Mouse (Mus musculus) midbrain, embryonic 10.5 days (tissue): ENCODE measurements around the gene Cgas. TPM values are rescaled to one million over a fixed set of nuclear protein-coding genes. Genes with fewer than 3 reads are reported as not detected.
A peak's percentile ranks its signal among the peaks of the same experiment; 100 is the strongest.

Experiments
- DNase-seq: peaks from one replicate; pipeline ENCODE4 v3.0.0-alpha.2; 2017; ENCODE audit warnings: low spot score
- H3K27ac ChIP-seq: fragments of 300-500 bp; sonication (generic); replicated peaks from 2 replicates; pipeline ENCODE4 v1.5.1; 2016; ENCODE audit warnings: mild to moderate bottlenecking
- H3K27me3 ChIP-seq: fragments of 300-500 bp; sonication (generic); 2 replicates; pipeline ENCODE4 v1.6.1; 2016; ENCODE audit warnings: low read depth, mild to moderate bottlenecking; ENCODE audit not compliant: poor library complexity, severe bottlenecking
- H3K36me3 ChIP-seq: fragments of 300-500 bp; sonication (generic); 2 replicates; pipeline ENCODE4 v1.6.1; 2016; ENCODE audit warnings: mild to moderate bottlenecking, moderate library complexity
- H3K4me1 ChIP-seq: fragments of 300-500 bp; sonication (generic); 2 replicates; pipeline ENCODE4 v1.6.1; 2016
- H3K4me3 ChIP-seq: fragments of 300-500 bp; sonication (generic); 2 replicates; pipeline ENCODE4 v1.5.1; 2016; ENCODE audit warnings: mild to moderate bottlenecking, moderate library complexity
- H3K9me3 ChIP-seq: fragments of 300-500 bp; sonication (generic); replicated peaks from 2 replicates; pipeline ENCODE4 v1.6.1; 2016; ENCODE audit warnings: mild to moderate bottlenecking
- WGBS: fragments of 180-500 bp; shearing (Covaris S2); methylation state at CpG from one replicate; pipeline ENCODE4 v1.1.7; 2016; 5-methylcytosine and 5-hydroxymethylcytosine counted together
- polyA plus RNA-seq: library from polyadenylated mRNA; unstranded; fragments of >200 nt; fragmentation: Nextera tagmentation; extraction: Ambion mirVana; gene quantifications from 2 replicates; pipeline ENCODE4 v1.2.1, GENCODE M21; 2016

Gene Cgas
- polyA plus RNA-seq, 1 experiment from 2014 or later, result 0.30 TPM

DNA sequence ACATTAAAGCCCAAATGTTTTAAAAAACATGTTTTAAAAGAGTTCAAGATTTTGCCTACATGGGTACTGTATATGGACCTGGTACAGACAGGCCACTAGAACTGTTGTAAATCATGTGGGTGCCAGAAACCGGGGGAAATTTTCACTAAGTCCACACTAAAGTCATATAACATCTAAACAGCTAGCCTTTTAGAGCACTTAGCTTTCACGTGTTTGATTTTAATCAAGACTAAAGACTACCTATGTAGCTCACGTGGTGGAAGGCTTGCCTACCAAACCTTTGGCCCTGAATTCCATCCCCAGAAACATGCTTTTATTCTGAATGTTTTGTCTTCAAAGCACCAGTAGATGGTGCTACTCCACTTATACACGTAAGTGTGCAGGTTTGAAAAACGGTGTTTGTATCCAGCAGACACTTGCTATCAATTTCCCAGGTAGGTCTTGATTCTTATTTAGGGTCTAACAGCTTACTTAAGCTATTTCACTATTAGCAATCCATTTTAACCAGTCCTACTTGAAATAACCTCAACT, 34.0 kb upstream of the Cgas start:
- Histone ChIP-seq H3K27me3 (no peaks in the 10 kb centered on the region), H3K4me3 (no peak overlapping the region), H3K4me1 (peaks cover 13% of the 10 kb centered on the region), H3K27ac (no peak overlapping the region), H3K9me3 (no peaks in the 10 kb centered on the region), H3K36me3 (peaks cover 81% of the 10 kb centered on the region)
- 2% methylated on average over 5 of the region's 5 CpGs for WGBS
- DNase-seq, result no peak

DNA sequence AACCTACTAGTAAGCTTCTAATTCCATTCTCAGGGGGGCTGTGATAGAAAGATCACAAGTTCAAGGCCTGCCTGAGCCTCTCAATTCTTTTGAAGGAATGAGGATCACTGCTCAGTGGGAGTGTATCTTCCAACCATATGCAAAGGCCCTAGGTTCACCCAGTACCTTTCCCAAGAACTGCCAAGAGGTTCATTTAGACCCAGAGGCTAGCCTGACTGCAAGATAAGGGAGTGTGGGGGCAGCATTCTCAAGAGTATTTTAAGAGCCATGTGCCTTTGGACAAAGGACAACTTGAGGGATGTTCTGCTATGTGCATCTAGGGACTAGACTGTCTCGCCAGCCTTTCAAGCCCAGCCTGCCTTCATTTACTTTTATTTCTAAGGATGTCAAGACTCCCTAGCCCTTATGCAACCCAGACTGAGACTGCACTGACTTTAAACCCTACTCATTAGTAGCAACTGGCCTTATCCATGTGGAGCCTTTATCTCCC, 33.5 kb upstream of the Cgas start:
- no peaks in the 10 kb centered on the region for H3K9me3 ChIP-seq
- H3K4me3 ChIP-seq, result no peak overlapping the region
- peaks cover 13% of the 10 kb centered on the region for H3K4me1 ChIP-seq
- H3K36me3 ChIP-seq, result peaks cover 85% of the 10 kb centered on the region
- H3K27me3 ChIP-seq, result no peaks in the 10 kb centered on the region
- peak; percentile 48 for DNase-seq
- WGBS, result 3% methylated on average over 1 of the region's 1 CpGs
- H3K27ac ChIP-seq, result no peak overlapping the region

DNA sequence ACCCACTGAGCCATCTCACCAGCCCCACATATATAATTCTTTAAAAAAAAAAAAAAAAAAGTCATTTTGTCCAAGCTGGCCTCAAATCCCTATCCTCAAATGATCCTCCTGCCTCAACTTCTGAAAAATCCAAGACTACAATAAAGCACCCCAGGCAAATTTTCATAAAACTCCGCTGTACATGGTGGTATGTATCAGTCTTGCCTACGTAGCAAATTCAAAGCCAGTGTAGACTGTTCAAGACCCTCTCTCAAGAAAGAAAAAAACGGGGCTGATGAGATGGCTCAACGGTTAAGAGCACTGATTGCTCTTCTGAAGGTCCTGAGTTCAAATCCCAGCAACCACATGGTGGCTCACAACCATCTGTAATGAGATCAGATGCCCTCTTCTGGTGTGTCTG, 32.8 kb upstream of the Cgas start:
- peaks cover 87% of the 10 kb centered on the region for H3K36me3 ChIP-seq

DNA sequence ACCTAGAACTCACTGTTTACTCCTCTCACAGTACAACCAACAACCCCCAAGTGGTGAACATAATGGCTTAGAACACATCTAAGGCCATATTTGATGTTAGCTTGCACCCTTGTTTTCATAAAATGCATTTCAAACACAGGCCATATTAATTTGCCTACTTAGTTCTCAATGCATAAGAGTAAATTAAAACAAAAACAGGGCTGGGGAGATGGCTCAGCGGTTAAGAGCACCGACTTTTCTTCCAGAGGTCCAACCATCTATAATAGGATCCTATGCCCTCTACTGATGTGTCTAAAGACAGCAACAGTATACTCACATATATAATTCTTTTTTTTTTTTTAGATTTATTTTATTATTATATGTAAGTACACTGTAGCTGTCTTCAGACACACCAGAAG, 32.3 kb upstream of the Cgas start:
- no peaks in the 10 kb centered on the region for H3K9me3 ChIP-seq
- DNase-seq, result no peak
- no peak overlapping the region for H3K4me3 ChIP-seq
- peaks cover 13% of the 10 kb centered on the region for H3K4me1 ChIP-seq
- peaks cover 87% of the 10 kb centered on the region for H3K36me3 ChIP-seq
- no peaks in the 10 kb centered on the region for H3K27me3 ChIP-seq
- H3K27ac ChIP-seq, result no peak overlapping the region
- WGBS, result 95% methylated on average over 2 of the region's 2 CpGs

More for the DNA sequence above, 32.8 kb upstream of the Cgas start:
- no peak overlapping the region for H3K27ac ChIP-seq
- WGBS, result 91% methylated on average over 4 of the region's 4 CpGs
- H3K27me3 ChIP-seq, result no peaks in the 10 kb centered on the region
- H3K4me1 ChIP-seq, result peaks cover 13% of the 10 kb centered on the region
- no peak overlapping the region for H3K4me3 ChIP-seq
- DNase-seq, result no peak
- H3K9me3 ChIP-seq, result no peaks in the 10 kb centered on the region

DNA sequence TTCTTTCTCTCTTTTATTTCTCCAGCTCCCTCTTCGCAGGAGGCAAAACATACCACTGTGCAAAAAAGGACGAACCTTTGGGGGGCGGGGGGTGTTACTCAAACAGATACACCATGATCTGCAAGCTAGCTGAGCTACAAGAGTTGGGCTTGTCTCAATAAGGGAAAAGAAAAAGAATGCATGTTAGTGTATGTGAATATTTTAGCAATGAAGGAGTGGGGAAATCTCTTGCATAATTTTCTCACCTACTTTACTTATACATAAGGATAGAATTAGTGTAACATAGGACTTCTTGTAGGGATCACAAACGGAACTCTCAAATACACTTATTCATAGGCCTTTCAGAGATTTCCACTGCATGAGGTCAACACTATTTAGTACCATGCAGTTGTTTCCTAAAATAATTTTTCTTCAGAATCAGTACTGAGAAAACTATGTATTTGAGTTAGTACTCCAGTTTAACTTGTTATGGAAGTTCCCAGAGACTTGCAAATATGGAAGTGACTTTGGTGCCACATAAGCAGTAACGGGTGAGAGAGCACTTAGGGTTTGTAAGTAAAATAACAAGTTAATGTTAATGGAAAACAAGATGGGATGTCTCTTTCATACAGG, 31.8 kb upstream of the Cgas start:
- no peak overlapping the region for H3K27ac ChIP-seq
- H3K4me3 ChIP-seq, result no peak overlapping the region
- H3K4me1 ChIP-seq, result peaks cover 10% of the 10 kb centered on the region
- DNase-seq, result no peak
- H3K27me3 ChIP-seq, result no peaks in the 10 kb centered on the region
- H3K36me3 ChIP-seq, result peaks cover 87% of the 10 kb centered on the region
- WGBS, result 93% methylated on average over 5 of the region's 5 CpGs
- H3K9me3 ChIP-seq, result no peaks in the 10 kb centered on the region

DNA sequence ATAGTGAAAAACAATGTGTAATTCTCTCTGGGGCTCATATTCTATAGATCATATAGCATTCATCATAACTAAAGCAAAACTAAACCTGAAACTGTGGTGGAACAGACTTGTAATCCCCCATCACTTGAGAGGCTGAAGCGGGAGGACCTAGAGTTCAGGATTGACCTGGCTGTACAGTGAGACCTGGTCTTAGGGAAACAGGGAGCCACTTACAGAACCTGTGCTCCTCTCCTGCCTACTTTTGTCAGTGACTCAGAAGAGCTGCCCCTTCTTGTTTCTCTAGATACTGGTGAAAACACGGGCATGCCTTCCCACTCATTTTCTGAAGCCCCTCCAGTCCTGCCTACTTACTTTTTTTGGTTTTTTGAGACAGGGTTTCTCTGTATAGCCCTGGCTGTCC, 31.2 kb upstream of the Cgas start:
- DNase-seq, result no peak
- no peaks in the 10 kb centered on the region for H3K27me3 ChIP-seq
- 81% methylated on average over 2 of the region's 2 CpGs for WGBS
- no peaks in the 10 kb centered on the region for H3K9me3 ChIP-seq
- H3K36me3 ChIP-seq, result peaks cover 88% of the 10 kb centered on the region
- H3K27ac ChIP-seq, result no peak overlapping the region
- no peak overlapping the region for H3K4me3 ChIP-seq
- peaks cover 6% of the 10 kb centered on the region for H3K4me1 ChIP-seq

DNA sequence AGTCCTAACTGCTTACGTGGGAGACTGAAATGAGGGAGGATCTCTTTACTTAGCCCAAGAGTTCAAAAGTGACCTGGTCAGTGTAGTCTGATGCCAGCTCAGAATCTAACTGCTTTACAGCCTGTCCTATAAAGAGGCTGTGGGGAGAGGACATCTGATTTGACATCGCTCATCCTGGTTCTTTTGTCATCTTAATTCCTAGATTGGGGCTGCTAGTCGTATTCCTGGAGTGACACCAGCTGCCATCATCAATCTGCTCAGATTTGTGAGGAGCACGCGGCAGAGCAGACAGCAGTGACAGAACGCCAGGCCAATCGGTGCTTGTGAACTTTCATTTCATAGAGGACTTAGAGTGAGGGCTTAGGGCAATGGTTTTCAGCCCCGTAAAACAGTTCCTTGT, 30.6 kb upstream of the Cgas start:
- H3K27me3 ChIP-seq, result no peaks in the 10 kb centered on the region
- H3K4me3 ChIP-seq, result no peak overlapping the region
- no peak overlapping the region for H3K27ac ChIP-seq
- H3K4me1 ChIP-seq, result no peaks in the 10 kb centered on the region; the same call in 1 of the 2 replicates
- H3K9me3 ChIP-seq, result no peaks in the 10 kb centered on the region
- peaks cover 88% of the 10 kb centered on the region for H3K36me3 ChIP-seq
- WGBS, result 90% methylated on average over 8 of the region's 8 CpGs
- no peak for DNase-seq

DNA sequence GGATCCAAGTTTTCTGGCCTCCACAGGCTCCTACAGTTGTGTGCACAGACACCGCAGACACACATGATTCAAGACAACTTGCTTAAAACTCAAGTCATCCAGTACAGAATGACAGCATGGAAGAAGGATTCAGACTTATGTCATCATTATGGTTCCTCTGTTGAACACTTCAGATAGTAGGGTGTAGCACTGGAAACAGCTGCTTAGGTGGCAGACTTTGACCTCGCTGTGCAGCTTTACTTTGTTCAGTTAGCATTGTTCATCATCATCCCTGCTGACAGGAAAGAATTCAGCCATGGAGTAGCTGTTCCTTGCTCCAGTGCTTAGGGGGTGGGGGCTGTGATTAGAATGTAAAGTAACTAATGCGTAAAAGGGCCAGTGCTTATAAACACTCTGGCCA, 22.7 kb upstream of the Cgas start:
- Histone ChIP-seq H3K27me3 (no peaks in the 10 kb centered on the region), H3K4me1 (no peaks in the 10 kb centered on the region), H3K4me3 (no peak overlapping the region), H3K27ac (no peak overlapping the region), H3K36me3 (peaks cover 97% of the 10 kb centered on the region), H3K9me3 (no peaks in the 10 kb centered on the region)
- WGBS, result 92% methylated on average over 3 of the region's 3 CpGs
- DNase-seq, result no peak

DNA sequence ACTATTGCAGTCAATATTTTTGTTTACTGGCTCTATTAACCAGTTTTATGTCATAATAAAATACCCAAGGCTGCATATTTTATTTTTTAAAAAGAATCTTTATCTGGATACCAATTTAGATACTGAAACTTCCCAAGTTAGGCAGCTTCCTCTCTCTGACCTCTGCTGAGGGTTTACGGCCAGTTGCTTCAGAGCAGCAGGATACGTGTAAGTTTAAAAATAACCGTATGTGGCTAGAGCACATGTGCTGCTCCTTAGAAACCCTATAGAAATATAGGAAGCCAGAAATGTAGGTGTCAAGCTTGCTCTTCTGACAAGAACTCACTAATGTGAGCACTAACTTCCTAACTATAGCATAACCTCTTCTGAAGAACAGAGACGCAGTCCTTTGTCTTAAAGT, 20.3 kb upstream of the Cgas start:
- Histone ChIP-seq H3K4me3 (no peak overlapping the region), H3K4me1 (no peaks in the 10 kb centered on the region), H3K36me3 (peaks cover 94% of the 10 kb centered on the region), H3K27me3 (no peaks in the 10 kb centered on the region), H3K27ac (no peak overlapping the region), H3K9me3 (no peaks in the 10 kb centered on the region)
- WGBS, result 92% methylated on average over 4 of the region's 4 CpGs
- no peak for DNase-seq

DNA sequence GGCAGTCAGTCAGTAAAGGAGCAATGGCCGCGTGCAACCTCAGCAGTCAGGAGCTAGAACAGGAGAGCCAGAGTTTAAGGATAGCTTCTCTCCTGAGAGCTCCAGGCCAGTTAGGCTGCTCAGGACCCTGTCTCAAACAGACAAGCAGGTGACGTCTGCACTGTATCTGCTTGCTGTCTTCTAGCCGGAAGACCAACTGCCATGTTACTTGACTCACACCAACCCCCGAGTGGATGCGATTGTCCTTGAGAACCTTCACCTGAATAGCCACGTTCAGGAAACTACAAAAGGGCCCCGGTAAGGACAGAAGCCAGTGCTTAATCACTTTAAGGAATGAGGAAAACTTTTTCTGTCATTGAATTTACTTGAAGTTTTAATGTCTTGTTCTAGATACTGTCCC, 14.0 kb upstream of the Cgas start:
- 91% methylated on average over 8 of the region's 8 CpGs for WGBS
- H3K9me3 ChIP-seq, result no peaks in the 10 kb centered on the region
- H3K4me3 ChIP-seq, result no peak overlapping the region
- no peaks in the 10 kb centered on the region for H3K27me3 ChIP-seq
- H3K4me1 ChIP-seq, result no peaks in the 10 kb centered on the region
- peaks cover 84% of the 10 kb centered on the region for H3K36me3 ChIP-seq
- DNase-seq, result no peak
- no peak overlapping the region for H3K27ac ChIP-seq

DNA sequence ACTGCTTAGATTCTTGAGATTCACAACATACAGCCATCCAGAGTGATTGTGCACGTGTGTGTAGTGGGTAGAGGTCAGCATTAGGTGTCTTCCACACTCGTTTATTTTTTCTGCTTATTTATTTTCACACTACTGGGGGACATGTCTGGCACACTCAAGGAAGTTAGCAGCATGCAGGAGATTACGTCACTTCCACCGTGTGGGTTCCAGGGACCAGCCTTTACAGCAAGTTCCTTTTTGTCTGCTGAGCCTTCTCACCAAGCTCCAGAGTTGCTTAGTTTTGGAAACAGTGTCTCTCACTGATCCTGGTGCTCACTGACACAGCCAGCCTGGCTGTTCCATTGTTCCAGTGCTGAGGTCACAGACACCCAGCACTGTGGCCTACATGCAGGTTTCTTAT, 8.3 kb upstream of the Cgas start:
- DNase-seq, result no peak
- 84% methylated on average over 4 of the region's 4 CpGs for WGBS
- H3K27ac ChIP-seq, result no peak overlapping the region
- H3K9me3 ChIP-seq, result no peaks in the 10 kb centered on the region
- peaks cover 53% of the 10 kb centered on the region for H3K36me3 ChIP-seq
- H3K4me3 ChIP-seq, result no peak overlapping the region
- H3K4me1 ChIP-seq, result peaks cover 15% of the 10 kb centered on the region
- peaks cover 12% of the 10 kb centered on the region for H3K27me3 ChIP-seq

DNA sequence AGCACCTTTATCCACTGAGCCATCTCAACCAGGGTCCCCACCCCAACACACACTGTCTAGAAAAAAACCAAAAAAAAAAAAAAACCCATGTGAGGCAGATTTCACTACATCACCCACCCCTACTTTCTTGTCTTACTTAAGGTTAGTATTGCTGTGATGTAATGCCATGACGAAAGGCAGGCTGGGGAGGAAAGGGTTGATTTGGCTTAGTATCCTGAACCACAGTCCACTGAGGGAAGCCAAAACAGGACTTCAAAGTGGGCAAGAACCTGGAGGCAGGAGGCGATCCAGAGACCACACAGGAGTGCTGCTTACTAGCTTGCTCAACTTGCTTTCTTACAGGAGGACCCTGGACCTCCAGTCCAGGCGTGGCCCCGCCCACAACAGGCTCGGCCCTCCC, 7.4 kb upstream of the Cgas start:
- peaks cover 15% of the 10 kb centered on the region for H3K4me1 ChIP-seq
- H3K9me3 ChIP-seq, result no peaks in the 10 kb centered on the region
- H3K4me3 ChIP-seq, result no peak overlapping the region
- peaks cover 46% of the 10 kb centered on the region for H3K36me3 ChIP-seq
- 75% methylated on average over 5 of the region's 5 CpGs for WGBS
- peaks cover 22% of the 10 kb centered on the region for H3K27me3 ChIP-seq
- H3K27ac ChIP-seq, result no peak overlapping the region
- no peak for DNase-seq

DNA sequence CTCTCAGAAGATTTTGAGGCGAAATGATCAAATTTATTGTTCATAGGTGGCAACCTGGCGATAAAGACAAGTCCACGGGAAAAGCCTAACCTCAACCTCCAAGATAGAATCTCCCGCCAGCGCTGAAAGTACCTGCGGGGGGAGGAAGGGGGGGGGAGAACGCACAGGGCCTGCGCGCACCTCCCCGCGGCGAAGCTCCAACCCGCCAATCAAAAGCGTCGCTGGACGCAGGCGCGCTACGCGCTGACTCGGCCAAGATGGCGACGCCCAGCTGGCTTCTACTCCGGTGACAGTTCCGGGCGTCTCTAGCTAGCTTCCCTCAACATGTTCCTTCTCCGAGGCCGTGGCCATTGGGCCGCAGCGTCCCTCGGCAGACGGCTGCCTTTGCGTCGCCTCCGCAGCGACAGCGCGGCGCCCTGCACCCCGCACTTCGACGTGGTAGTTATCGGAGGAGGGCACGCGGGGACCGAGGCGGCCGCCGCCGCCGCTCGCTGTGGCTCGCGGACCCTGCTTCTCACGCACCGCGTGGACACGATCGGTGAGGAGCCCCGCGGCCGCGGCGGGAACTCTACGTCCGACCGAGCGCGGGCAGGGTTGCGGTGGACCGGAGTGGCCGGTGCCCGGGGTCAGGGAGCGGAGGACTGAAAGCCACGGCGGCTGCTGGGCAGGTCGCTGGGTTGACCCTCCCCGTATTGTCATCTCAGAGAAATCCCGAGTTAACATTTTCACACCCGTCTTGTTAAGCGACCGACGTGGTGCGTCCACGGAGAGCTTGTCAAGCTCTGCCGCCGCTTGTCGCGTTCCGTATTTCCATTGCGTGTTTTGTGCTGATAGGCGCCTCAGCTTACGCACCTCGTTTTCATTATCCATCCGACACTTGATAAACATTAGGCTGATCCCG, 5.2 kb upstream of the Cgas start, which contains the start of the genes Mto1 and Gm17324:
TSS of gene Mto1 (plus strand) at position 236 of the 901 bp plus-strand sequence.
TSS of gene Gm17324 (minus strand) at position 814 of the 901 bp plus-strand sequence.
- peaks cover 43% of the 10 kb centered on the region for H3K27me3 ChIP-seq
- WGBS, result under 1% methylated on average over 96 of the region's 96 CpGs
- no peaks in the 10 kb centered on the region for H3K9me3 ChIP-seq
- peak within 1 kb of the TSS; percentile 87 for H3K27ac ChIP-seq
- peak; percentile 92 for DNase-seq
- peak within 1 kb of the TSS; percentile 79 for H3K4me3 ChIP-seq
- peaks cover 15% of the 10 kb centered on the region for H3K4me1 ChIP-seq
- peaks cover 32% of the 10 kb centered on the region for H3K36me3 ChIP-seq
